Mouse (Mus musculus): ENCODE measurements around the gene Gm37240. TPM values are rescaled to one million over a fixed set of nuclear protein-coding genes. Genes with fewer than 3 reads are reported as not detected.
A peak's percentile ranks its signal among the peaks of the same experiment; 100 is the strongest.

The Gm37240 gene
- polyA plus RNA-seq, 1 experiment, result 0.53 TPM

- DNase-seq (ENCODE audit: low read depth), result no peak
- no peak for TF ChIP-seq POLR2A (IDR thresholded peaks at IDR 0.05; ENCODE audit: borderline replicate concordance, extremely low read depth, insufficient read depth, insufficient read length, poor library complexity, severe bottlenecking)
- TF ChIP-seq CTCF (IDR thresholded peaks at IDR 0.05; ENCODE audit: borderline replicate concordance, extremely low read depth, insufficient read depth, insufficient read length), result no peak
These were observed 1032.9 kb downstream of the Gm37240 start for GRCm38 (mm10) chr3:84854440-84854839.

GRCm38 (mm10) chr3:84852877-84853276, 1034.4 kb downstream of the Gm37240 start:
- TF ChIP-seq CTCF (IDR thresholded peaks at IDR 0.05; ENCODE audit: borderline replicate concordance, extremely low read depth, insufficient read depth, insufficient read length), result no peak
- no peak for TF ChIP-seq POLR2A (IDR thresholded peaks at IDR 0.05; ENCODE audit: borderline replicate concordance, extremely low read depth, insufficient read depth, insufficient read length, poor library complexity, severe bottlenecking)
- no peak for DNase-seq (ENCODE audit: low read depth)

GRCm38 (mm10) chr3:84851801-84852200, 1035.5 kb downstream of the Gm37240 start:
- no peak for TF ChIP-seq POLR2A (IDR thresholded peaks at IDR 0.05; ENCODE audit: borderline replicate concordance, extremely low read depth, insufficient read depth, insufficient read length, poor library complexity, severe bottlenecking)
- no peak for TF ChIP-seq CTCF (IDR thresholded peaks at IDR 0.05; ENCODE audit: borderline replicate concordance, extremely low read depth, insufficient read depth, insufficient read length)
- DNase-seq (ENCODE audit: low read depth), result no peak

- no peak for DNase-seq (ENCODE audit: low read depth)
- no peak for TF ChIP-seq POLR2A (IDR thresholded peaks at IDR 0.05; ENCODE audit: borderline replicate concordance, extremely low read depth, insufficient read depth, insufficient read length, poor library complexity, severe bottlenecking)
- no peak for TF ChIP-seq CTCF (IDR thresholded peaks at IDR 0.05; ENCODE audit: borderline replicate concordance, extremely low read depth, insufficient read depth, insufficient read length)
These were observed 1036.9 kb downstream of the Gm37240 start for GRCm38 (mm10) chr3:84850418-84850817.

GRCm38 (mm10) chr3:84848798-84849197, 1038.5 kb downstream of the Gm37240 start:
- no peak for DNase-seq (ENCODE audit: low read depth)
- no peak for TF ChIP-seq POLR2A (IDR thresholded peaks at IDR 0.05; ENCODE audit: borderline replicate concordance, extremely low read depth, insufficient read depth, insufficient read length, poor library complexity, severe bottlenecking)
- no peak for TF ChIP-seq CTCF (IDR thresholded peaks at IDR 0.05; ENCODE audit: borderline replicate concordance, extremely low read depth, insufficient read depth, insufficient read length)

GRCm38 (mm10) chr3:84843594-84843993, 1043.7 kb downstream of the Gm37240 start:
- TF ChIP-seq POLR2A (IDR thresholded peaks at IDR 0.05; ENCODE audit: borderline replicate concordance, extremely low read depth, insufficient read depth, insufficient read length, poor library complexity, severe bottlenecking) (no peak), CTCF (IDR thresholded peaks at IDR 0.05; ENCODE audit: borderline replicate concordance, extremely low read depth, insufficient read depth, insufficient read length) (peak; percentile 23; the same call in 1 of the 2 replicates)
- peak; percentile 89 for DNase-seq (ENCODE audit: low read depth)

- no peak for TF ChIP-seq POLR2A (IDR thresholded peaks at IDR 0.05; ENCODE audit: borderline replicate concordance, extremely low read depth, insufficient read depth, insufficient read length, poor library complexity, severe bottlenecking)
- TF ChIP-seq CTCF (IDR thresholded peaks at IDR 0.05; ENCODE audit: borderline replicate concordance, extremely low read depth, insufficient read depth, insufficient read length), result no peak
- no peak for DNase-seq (ENCODE audit: low read depth)
These were observed 1044.5 kb downstream of the Gm37240 start for GRCm38 (mm10) chr3:84842793-84843192.

GRCm38 (mm10) chr3:84841271-84841670, 1046.0 kb downstream of the Gm37240 start:
- no peak for DNase-seq (ENCODE audit: low read depth)
- TF ChIP-seq POLR2A (IDR thresholded peaks at IDR 0.05; ENCODE audit: borderline replicate concordance, extremely low read depth, insufficient read depth, insufficient read length, poor library complexity, severe bottlenecking) (no peak), CTCF (IDR thresholded peaks at IDR 0.05; ENCODE audit: borderline replicate concordance, extremely low read depth, insufficient read depth, insufficient read length) (no peak)

GRCm38 (mm10) chr3:84839499-84839898, 1047.8 kb downstream of the Gm37240 start:
- TF ChIP-seq CTCF (IDR thresholded peaks at IDR 0.05; ENCODE audit: borderline replicate concordance, extremely low read depth, insufficient read depth, insufficient read length), result no peak
- no peak for TF ChIP-seq POLR2A (IDR thresholded peaks at IDR 0.05; ENCODE audit: borderline replicate concordance, extremely low read depth, insufficient read depth, insufficient read length, poor library complexity, severe bottlenecking)
- DNase-seq (ENCODE audit: low read depth), result no peak

- TF ChIP-seq CTCF (IDR thresholded peaks at IDR 0.05; ENCODE audit: borderline replicate concordance, extremely low read depth, insufficient read depth, insufficient read length), result no peak
- no peak for TF ChIP-seq POLR2A (IDR thresholded peaks at IDR 0.05; ENCODE audit: borderline replicate concordance, extremely low read depth, insufficient read depth, insufficient read length, poor library complexity, severe bottlenecking)
- DNase-seq (ENCODE audit: low read depth), result no peak
These were observed 1049.3 kb downstream of the Gm37240 start for GRCm38 (mm10) chr3:84837984-84838383.

GRCm38 (mm10) chr3:84836029-84836428, 1051.3 kb downstream of the Gm37240 start:
- DNase-seq (ENCODE audit: low read depth), result no peak
- no peak for TF ChIP-seq POLR2A (IDR thresholded peaks at IDR 0.05; ENCODE audit: borderline replicate concordance, extremely low read depth, insufficient read depth, insufficient read length, poor library complexity, severe bottlenecking)
- no peak for TF ChIP-seq CTCF (IDR thresholded peaks at IDR 0.05; ENCODE audit: borderline replicate concordance, extremely low read depth, insufficient read depth, insufficient read length)

GRCm38 (mm10) chr3:84829366-84829765, 1058.0 kb downstream of the Gm37240 start:
- TF ChIP-seq CTCF (IDR thresholded peaks at IDR 0.05; ENCODE audit: borderline replicate concordance, extremely low read depth, insufficient read depth, insufficient read length), result no peak
- TF ChIP-seq POLR2A (IDR thresholded peaks at IDR 0.05; ENCODE audit: borderline replicate concordance, extremely low read depth, insufficient read depth, insufficient read length, poor library complexity, severe bottlenecking), result no peak
- no peak for DNase-seq (ENCODE audit: low read depth)
